Mouse (Mus musculus) hindbrain, embryonic 11.5 days (tissue): ENCODE results near the gene Rbp2. TPM values are rescaled to one million over a fixed set of nuclear protein-coding genes. Genes with fewer than 3 reads are reported as not detected.

Experiments used
- ATAC-seq: fragments of 200-750 bp; cut with Nextera tagmentation; 2 replicates; pipeline ENCODE4 v1.8.0; 2017; ENCODE audit warnings: mild to moderate bottlenecking, moderate TSS enrichment, moderate library complexity; ENCODE audit not compliant: low FRiP score
- DNase-seq: peaks from one replicate; pipeline ENCODE4 v3.0.0-alpha.2; 2015; ENCODE audit warnings: low spot score
- H3K27ac ChIP-seq: fragments of 300-500 bp; sonication (generic); 2 replicates; pipeline ENCODE4 v1.5.1; 2014; ENCODE audit warnings: mild to moderate bottlenecking, low read depth, low read length
- H3K27me3 ChIP-seq: fragments of 300-500 bp; sonication (generic); 2 replicates; pipeline ENCODE4 v1.6.1; 2014; ENCODE audit warnings: mild to moderate bottlenecking, low read length, moderate library complexity, mixed read lengths; ENCODE audit not compliant: control insufficient read depth, insufficient read depth
- H3K36me3 ChIP-seq: fragments of 300-500 bp; sonication (generic); 2 replicates; pipeline ENCODE4 v1.6.1; 2014; ENCODE audit warnings: mild to moderate bottlenecking, low read length, moderate library complexity, mixed read lengths; ENCODE audit not compliant: control insufficient read depth, insufficient read depth
- H3K4me1 ChIP-seq: fragments of 300-500 bp; sonication (generic); replicated peaks from 2 replicates; pipeline ENCODE4 v1.6.1; 2014; ENCODE audit warnings: low read length, mixed read lengths; ENCODE audit not compliant: control insufficient read depth, insufficient read depth
- H3K4me2 ChIP-seq: fragments of 300-500 bp; sonication (generic); replicated peaks from 2 replicates; pipeline ENCODE4 v1.6.1; 2014; ENCODE audit warnings: mild to moderate bottlenecking, low read depth, low read length
- H3K4me3 ChIP-seq: fragments of 300-500 bp; sonication (generic); 2 replicates; pipeline ENCODE4 v1.5.1; 2014; ENCODE audit warnings: low read depth, low read length
- H3K9ac ChIP-seq: fragments of 300-500 bp; sonication (generic); 2 replicates; pipeline ENCODE4 v1.6.1; 2014; ENCODE audit warnings: low read depth, low read length
- H3K9me3 ChIP-seq: fragments of 300-500 bp; sonication (generic); 2 replicates; pipeline ENCODE4 v1.6.1; 2016; ENCODE audit warnings: low read length; ENCODE audit not compliant: control insufficient read depth
- WGBS: fragments of 180-500 bp; shearing (Covaris S2); extraction: QIAGEN DNeasy Blood & Tissue Kit; methylation state at CpG from one replicate; pipeline ENCODE4 v1.1.7; 2014; 5-methylcytosine and 5-hydroxymethylcytosine counted together
- polyA plus RNA-seq: library from polyadenylated mRNA; unstranded; fragments of >200 nt; fragmentation: Nextera tagmentation; extraction: Ambion mirVana; gene quantifications from 2 replicates; pipeline ENCODE4 v1.2.1, GENCODE M21; 2014

Rbp2 gene
- polyA plus RNA-seq, 1 experiment from 2014 or later, result 1.3 TPM

DNA sequence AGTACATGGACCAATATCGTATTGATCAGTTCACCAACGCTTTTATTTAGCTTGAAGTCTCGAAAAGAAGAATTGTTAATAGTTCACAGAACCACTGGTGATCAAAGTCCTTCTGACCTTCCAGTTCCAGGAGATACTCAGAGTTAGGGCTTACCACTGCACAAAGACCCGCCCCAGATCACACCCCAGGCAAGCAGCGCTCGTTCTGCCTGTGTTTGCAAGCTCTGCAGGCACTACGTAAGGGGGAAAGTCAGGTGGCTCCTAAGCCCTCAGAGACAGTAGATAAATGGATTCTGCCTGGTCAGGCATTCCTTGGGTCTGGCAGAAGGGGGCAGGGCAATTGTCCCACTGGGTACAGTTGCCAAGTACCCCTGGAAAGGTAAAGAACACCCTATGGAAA lies 895 bp upstream of the Rbp2 start:
- H3K9ac ChIP-seq, result no peak overlapping the region
- no peak overlapping the region for H3K4me3 ChIP-seq
- no peak overlapping the region for H3K27ac ChIP-seq
- ATAC-seq (no peak), DNase-seq (no peak)
- no peaks in the 10 kb centered on the region for H3K9me3 ChIP-seq
- H3K4me1 ChIP-seq, result no peaks in the 10 kb centered on the region
- no peaks in the 10 kb centered on the region for H3K27me3 ChIP-seq
- no peaks in the 10 kb centered on the region for H3K36me3 ChIP-seq
- WGBS, result 83% methylated on average over 7 of the region's 7 CpGs
- H3K4me2 ChIP-seq, result no peak overlapping the region

DNA sequence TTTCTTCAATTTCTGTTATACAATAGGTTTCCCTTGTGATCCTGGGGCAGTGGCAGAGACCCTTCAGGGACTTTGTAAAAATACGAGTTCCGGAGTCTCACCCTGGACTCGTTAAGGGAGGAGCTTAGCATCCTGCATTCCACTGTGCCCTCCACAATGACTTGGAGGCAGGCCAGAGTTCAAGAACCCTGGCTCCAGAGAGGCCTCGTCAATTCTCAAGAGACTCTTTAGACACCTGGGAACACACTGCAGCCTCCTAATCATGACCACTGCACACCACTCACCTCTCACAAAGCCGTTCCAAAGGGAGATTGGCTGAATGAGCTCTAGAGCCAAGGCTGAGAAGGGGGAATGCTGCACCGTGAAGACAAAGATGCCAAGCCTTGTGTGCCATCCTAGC lies 1.4 kb downstream of the Rbp2 start:
- WGBS, result 82% methylated on average over 6 of the region's 6 CpGs

DNA sequence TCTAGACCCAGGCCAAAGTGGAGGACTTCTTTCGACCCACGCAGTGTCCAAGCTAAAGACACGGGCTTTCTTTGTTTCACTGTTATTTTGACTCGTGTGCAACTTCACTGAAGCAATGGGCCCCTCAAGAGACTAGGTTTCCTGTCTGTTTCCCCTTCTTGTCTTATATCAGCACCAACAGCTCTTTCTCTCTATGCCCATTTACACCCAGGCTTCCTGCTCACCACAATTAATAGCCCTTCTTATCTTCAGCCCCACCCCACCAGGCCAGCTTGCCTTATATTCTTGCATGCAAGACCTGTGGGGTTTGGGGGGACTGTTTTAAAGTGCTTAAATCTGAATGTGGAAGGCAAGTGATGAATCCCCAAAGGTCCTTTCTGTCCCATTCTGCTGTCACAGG lies 3.6 kb downstream of the Rbp2 start:
- Histone ChIP-seq H3K4me1 (no peaks in the 10 kb centered on the region), H3K4me2 (no peak overlapping the region), H3K4me3 (no peak overlapping the region), H3K27me3 (no peaks in the 10 kb centered on the region), H3K27ac (no peak overlapping the region), H3K36me3 (no peaks in the 10 kb centered on the region), H3K9me3 (no peaks in the 10 kb centered on the region), H3K9ac (no peak overlapping the region)
- DNase-seq (no peak), ATAC-seq (no peak)
- 73% methylated on average over 4 of the region's 4 CpGs for WGBS

More for the DNA sequence above, 1.4 kb downstream of the Rbp2 start:
- no peaks in the 10 kb centered on the region for H3K27me3 ChIP-seq
- no peaks in the 10 kb centered on the region for H3K4me1 ChIP-seq
- H3K9ac ChIP-seq, result no peak overlapping the region
- no peak for ATAC-seq
- no peak overlapping the region for H3K4me2 ChIP-seq
- no peak for DNase-seq
- no peaks in the 10 kb centered on the region for H3K36me3 ChIP-seq
- no peak overlapping the region for H3K27ac ChIP-seq
- H3K9me3 ChIP-seq, result no peaks in the 10 kb centered on the region
- no peak overlapping the region for H3K4me3 ChIP-seq

DNA sequence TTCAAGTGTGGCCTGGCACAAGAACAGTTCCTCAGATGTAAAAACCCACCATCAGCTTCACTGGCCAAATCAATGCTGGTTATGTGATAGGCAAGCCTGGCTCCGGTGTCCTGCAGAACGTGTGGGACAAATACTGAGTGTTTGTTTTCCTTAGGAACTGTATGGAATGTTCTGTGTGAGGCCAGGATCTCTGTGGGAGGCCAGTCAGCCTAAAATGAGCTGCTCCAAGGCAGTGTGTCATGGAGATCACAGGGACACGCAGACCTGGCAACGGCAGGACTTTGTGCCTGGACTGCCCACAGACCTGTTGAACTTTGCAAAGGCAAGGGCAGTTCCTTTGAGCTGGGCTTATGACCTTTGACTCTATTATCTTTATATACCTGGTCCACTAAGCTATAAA lies 4.2 kb downstream of the Rbp2 start:
- WGBS, result 60% methylated on average over 4 of the region's 4 CpGs
- Histone ChIP-seq H3K9ac (no peak overlapping the region), H3K27ac (no peak overlapping the region), H3K27me3 (no peaks in the 10 kb centered on the region), H3K36me3 (no peaks in the 10 kb centered on the region), H3K4me1 (no peaks in the 10 kb centered on the region), H3K4me3 (no peak overlapping the region), H3K4me2 (no peak overlapping the region), H3K9me3 (no peaks in the 10 kb centered on the region)
- DNase-seq (no peak), ATAC-seq (no peak)

DNA sequence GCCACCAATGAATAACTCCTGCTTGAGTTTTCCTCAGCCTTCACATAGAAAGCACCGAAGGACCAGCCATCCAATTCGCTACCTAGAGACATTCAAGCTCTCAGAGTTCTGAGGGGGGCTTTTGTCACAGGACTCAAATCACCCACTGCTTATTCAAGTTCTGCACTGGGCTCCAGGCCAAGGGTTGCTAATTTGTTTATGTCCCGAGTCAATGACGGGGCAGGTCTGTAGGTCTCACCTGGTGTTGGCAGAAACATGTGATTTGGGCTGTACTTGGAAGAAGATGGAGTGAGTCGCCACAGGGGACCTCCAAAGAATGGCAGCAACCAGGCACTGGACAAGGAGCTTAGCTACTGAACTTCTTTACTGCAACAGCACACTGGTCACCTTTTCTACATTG lies 5.2 kb downstream of the Rbp2 start:
- 88% methylated on average over 5 of the region's 5 CpGs for WGBS
- H3K36me3 ChIP-seq, result no peaks in the 10 kb centered on the region
- no peaks in the 10 kb centered on the region for H3K27me3 ChIP-seq
- no peak overlapping the region for H3K4me3 ChIP-seq
- no peak for DNase-seq
- no peak overlapping the region for H3K4me2 ChIP-seq
- H3K4me1 ChIP-seq, result no peaks in the 10 kb centered on the region
- no peak for ATAC-seq
- no peaks in the 10 kb centered on the region for H3K9me3 ChIP-seq
- no peak overlapping the region for H3K9ac ChIP-seq
- H3K27ac ChIP-seq, result no peak overlapping the region

DNA sequence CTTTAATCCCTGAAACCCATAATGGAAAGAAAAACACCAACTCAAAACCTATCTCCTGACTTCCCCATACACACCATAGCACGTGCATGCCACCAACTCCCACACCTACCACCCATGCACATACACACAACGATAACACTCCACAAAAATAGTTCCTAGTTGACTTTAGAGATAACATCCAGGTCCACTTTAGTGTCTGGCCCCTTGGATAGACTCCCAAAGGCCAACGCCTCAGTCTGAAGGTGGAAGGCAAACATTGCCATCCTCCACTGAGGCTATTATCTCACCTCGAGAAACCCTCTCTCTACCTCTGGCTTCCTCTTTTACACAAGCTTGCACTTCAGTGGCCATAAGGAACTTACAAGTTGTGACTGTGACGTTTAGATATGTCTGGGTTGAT lies 6.3 kb downstream of the Rbp2 start:
- ATAC-seq, result no peak
- Histone ChIP-seq H3K9me3 (no peaks in the 10 kb centered on the region), H3K4me1 (no peaks in the 10 kb centered on the region), H3K4me3 (no peak overlapping the region), H3K36me3 (no peaks in the 10 kb centered on the region), H3K9ac (no peak overlapping the region), H3K4me2 (no peak overlapping the region), H3K27ac (no peak overlapping the region), H3K27me3 (no peaks in the 10 kb centered on the region)
- WGBS, result 90% methylated on average over 5 of the region's 5 CpGs
- DNase-seq, result no peak

DNA sequence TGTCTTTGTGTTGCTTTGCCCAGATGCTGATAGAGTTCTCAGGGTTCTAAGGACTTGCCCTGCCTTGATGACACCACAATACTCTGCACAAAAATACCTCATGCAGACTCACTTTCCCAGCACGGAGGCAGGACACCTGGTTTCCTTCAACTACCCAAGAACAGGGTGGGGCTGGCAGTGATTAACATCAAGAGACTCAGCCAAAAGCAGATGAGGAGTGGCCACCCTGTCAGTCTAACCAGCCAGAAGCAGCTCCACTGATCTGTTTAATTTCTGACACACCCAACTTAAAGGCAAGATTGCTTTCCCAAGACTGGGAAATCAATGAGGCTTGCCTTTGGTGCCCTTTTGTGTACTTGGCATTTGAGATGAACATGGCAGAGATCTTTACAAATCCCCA lies 6.9 kb downstream of the Rbp2 start:
- 85% methylated on average over 1 of the region's 1 CpGs for WGBS
- no peaks in the 10 kb centered on the region for H3K4me1 ChIP-seq
- DNase-seq, result no peak

DNA sequence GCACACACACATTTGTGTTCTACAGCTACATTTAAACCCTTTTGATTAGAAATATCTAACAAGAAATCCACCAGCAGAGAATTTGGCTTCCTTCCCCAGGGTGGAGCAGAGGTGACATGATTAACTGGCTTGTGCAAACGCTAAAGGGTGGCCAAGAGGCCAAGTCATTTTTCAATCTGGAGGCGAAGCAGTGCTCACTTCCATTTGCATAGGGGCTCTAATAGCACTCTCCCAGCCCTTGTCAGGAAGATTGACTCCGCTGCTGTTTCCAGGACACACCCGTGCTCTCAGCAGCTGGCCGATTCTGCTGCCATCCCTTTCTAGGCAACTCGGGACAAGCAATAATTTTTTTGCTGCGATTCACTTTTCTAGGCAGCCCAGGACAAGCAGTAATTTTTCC lies 11.2 kb downstream of the Rbp2 start:
- no peak overlapping the region for H3K4me2 ChIP-seq

More for the DNA sequence above, 6.9 kb downstream of the Rbp2 start:
- Histone ChIP-seq H3K27me3 (no peaks in the 10 kb centered on the region), H3K9me3 (no peaks in the 10 kb centered on the region), H3K27ac (no peak overlapping the region), H3K9ac (no peak overlapping the region), H3K4me3 (no peak overlapping the region), H3K36me3 (no peaks in the 10 kb centered on the region), H3K4me2 (no peak overlapping the region)
- ATAC-seq, result no peak

DNA sequence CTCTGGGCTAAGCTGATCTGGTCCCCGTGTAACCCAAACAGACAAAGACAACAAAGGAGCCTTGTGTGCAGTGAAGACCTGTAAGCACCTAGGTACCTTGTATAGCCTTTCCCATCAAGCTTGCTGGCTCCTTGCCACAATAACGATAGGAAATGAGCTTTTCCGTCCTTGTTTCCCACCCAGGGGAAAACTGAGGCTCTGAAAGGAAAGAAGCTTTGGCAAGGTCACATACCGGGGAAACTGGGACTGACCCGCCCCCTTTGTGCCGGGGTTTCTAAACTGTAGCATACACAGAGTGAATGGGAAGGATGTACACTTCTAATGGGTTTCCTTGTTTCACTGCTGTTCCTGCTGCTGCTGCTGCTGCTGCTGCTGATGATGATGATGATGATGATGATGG lies 12.1 kb downstream of the Rbp2 start:
- no peaks in the 10 kb centered on the region for H3K9me3 ChIP-seq
- no peaks in the 10 kb centered on the region for H3K4me1 ChIP-seq
- DNase-seq, result peak; percentile 16
- 55% methylated on average over 6 of the region's 6 CpGs for WGBS
- no peak overlapping the region for H3K4me3 ChIP-seq
- H3K27ac ChIP-seq, result peak overlapping the region; percentile 67
- no peak for ATAC-seq
- no peaks in the 10 kb centered on the region for H3K36me3 ChIP-seq
- no peak overlapping the region for H3K4me2 ChIP-seq
- H3K9ac ChIP-seq, result no peak overlapping the region
- no peaks in the 10 kb centered on the region for H3K27me3 ChIP-seq

More for the DNA sequence above, 11.2 kb downstream of the Rbp2 start:
- no peak overlapping the region for H3K9ac ChIP-seq
- H3K27me3 ChIP-seq, result no peaks in the 10 kb centered on the region
- ATAC-seq, result peak; percentile 81
- H3K36me3 ChIP-seq, result no peaks in the 10 kb centered on the region
- peak overlapping the region; percentile 67 for H3K27ac ChIP-seq
- no peak overlapping the region for H3K4me3 ChIP-seq
- 42% methylated on average over 7 of the region's 7 CpGs for WGBS
- H3K9me3 ChIP-seq, result no peaks in the 10 kb centered on the region
- peak; percentile 32 for DNase-seq
- no peaks in the 10 kb centered on the region for H3K4me1 ChIP-seq
